Mouse (Mus musculus) cerebellum, adult 2 months (tissue): ENCODE data around the gene Ahdc1. TPM values are rescaled to one million over a fixed set of nuclear protein-coding genes. Genes with fewer than 3 reads are reported as not detected.

Experiments used
- DNase-seq, 2 experiments: peaks; one replicate each; pipeline ENCODE4 v3.0.0; 2021
- H3K27ac ChIP-seq: fragments of 200-500 bp; 2 replicates; pipeline ENCODE4 v1.5.1; 2012; ENCODE audit warnings: low read length, control low read depth, inconsistent platforms; ENCODE audit not compliant: insufficient read depth
- H3K27me3 ChIP-seq: fragments of 200-500 bp; 2 replicates; pipeline ENCODE4 v1.6.1; 2012; ENCODE audit warnings: inconsistent platforms, mild to moderate bottlenecking, low read length, moderate library complexity; ENCODE audit not compliant: control insufficient read depth, insufficient read depth
- H3K4me1 ChIP-seq: fragments of 200-500 bp; 2 replicates; pipeline ENCODE4 v1.6.1; 2011; ENCODE audit warnings: low read length; ENCODE audit not compliant: control insufficient read depth, insufficient read depth
- H3K4me3 ChIP-seq: fragments of 200-500 bp; replicated peaks from 2 replicates; pipeline ENCODE3; 2011; ENCODE audit warnings: mild to moderate bottlenecking, low read depth, low read length, control low read depth; ENCODE audit not compliant: insufficient read depth
- CTCF ChIP-seq: fragments of 200-500 bp; IDR thresholded peaks from 2 replicates; pipeline ENCODE4 v1.5.1; 2011; ENCODE audit warnings: low read depth, mild to moderate bottlenecking, control low read depth, low read length, moderate library complexity, borderline replicate concordance; ENCODE audit not compliant: insufficient read depth
- POLR2A ChIP-seq: fragments of 200-500 bp; IDR thresholded peaks from 2 replicates; pipeline ENCODE4 v1.6.1; 2011; ENCODE audit warnings: low read length, control low read depth, borderline replicate concordance; ENCODE audit not compliant: insufficient read depth
- WGBS: fragments of 180-500 bp; shearing (Covaris S2); methylation state at CpG from one replicate; pipeline ENCODE4 v1.1.7; 2018; 5-methylcytosine and 5-hydroxymethylcytosine counted together
- polyA plus RNA-seq: library from polyadenylated mRNA; depleted of rRNA; stranded (reverse); fragments of >200 nt; gene quantifications from 2 replicates; pipeline ENCODE4 v1.2.3, GENCODE M21; 2012

Ahdc1 gene
- polyA plus RNA-seq, 1 experiment: 30.8 TPM

DNA sequence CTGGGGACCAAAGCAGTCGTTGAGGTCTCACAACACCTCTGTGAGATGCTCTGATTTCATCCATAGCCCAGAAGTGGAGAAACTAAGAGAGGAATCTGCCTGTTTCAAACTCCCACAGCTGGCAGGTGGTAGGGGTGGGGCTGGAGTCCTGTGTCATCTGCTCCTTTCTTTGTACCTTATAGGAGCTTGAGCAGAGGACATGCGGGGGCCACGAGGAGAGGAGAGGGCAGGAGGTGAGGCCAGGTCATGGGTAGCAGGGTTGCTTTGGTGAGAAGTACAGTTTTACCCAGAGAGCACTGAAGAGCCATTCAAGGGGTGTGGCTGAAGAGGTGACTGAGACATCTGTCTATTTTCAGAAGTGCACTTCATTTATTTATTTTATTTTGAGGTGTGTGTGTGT lies 103.7 kb downstream of the Ahdc1 start:
- Histone ChIP-seq H3K4me3 (no peak overlapping the region), H3K4me1 (peaks cover 11% of the 10 kb centered on the region), H3K27me3 (no peaks in the 10 kb centered on the region), H3K27ac (no peak overlapping the region)
- TF ChIP-seq CTCF (no peak), POLR2A (no peak)
- 93% methylated on average over 3 of the region's 3 CpGs for WGBS
- no peak for DNase-seq

DNA sequence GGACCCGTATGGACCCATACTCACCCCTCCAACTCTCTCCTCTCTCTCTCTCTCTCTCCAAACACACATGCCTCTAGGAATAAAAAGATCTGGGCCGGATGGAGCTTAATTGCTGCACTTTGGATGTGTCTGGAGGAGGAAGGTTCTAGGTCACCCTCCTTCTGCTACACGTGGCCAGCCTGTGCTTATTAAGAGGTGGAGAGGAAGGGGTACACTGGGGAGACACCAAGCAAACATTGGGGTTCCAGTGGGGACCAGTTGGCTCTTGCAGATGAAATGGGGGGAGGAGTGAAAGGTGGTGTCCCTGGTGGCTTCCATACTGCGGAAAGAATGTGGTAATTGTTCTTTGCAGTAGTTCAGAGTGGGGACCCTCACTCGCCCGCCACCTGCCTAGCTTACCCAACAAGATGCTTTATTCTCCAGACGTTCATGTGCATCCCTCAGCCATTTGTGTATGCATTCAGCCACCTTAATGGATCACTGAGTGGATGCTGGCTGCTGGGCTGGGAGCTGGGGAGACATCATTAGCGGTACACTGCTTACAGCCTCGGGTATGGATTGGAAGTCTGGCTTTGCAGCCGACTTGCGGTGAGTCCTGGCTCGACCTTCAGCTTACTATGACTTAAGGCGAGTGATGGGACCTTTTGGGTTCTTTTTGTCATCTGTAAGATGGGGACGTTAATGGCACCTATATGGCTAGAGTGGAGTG lies 104.8 kb downstream of the Ahdc1 start:
- no peak for TF ChIP-seq POLR2A
- TF ChIP-seq CTCF: no peak
- Histone ChIP-seq H3K4me3 (no peak overlapping the region), H3K27me3 (no peaks in the 10 kb centered on the region), H3K4me1 (peaks cover 11% of the 10 kb centered on the region), H3K27ac (no peak overlapping the region)
- DNase-seq: no peak
- WGBS: 86% methylated on average over 14 of the region's 14 CpGs

DNA sequence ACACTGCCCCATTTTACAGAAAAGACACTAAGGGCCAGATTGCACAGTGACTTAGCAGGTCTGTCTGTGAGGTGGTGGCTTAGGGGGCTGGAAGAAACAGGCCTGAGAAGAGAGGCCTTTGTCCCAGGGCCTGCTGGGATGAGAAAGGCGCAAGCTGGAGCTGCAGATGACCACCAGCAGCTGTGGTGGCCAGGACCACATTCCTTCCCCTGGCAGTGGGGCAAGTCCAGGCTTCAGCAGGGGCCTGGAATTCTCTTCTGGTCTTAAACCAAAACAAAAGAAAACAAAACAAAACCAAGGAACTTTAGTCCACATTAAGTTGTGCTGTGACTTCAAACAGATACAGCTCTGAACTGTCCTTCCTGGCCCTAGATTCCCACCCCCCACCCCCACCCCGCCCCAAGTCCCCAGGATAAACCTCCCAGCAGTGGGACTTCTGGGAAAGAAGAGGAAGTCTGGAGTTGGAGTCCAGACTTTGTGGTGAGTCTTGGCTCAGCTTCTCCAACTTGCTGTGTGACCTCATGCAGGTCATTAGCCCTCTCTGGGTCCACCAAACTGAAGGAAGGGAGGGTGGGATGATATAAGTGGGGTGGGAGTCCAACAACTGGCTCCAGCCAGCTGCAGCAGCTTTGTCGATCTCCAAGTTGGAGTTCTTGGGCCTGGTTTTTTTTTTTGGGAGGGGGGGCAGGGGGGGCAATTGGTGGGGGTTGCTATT lies 105.9 kb downstream of the Ahdc1 start:
- no peaks in the 10 kb centered on the region for H3K27me3 ChIP-seq

DNA sequence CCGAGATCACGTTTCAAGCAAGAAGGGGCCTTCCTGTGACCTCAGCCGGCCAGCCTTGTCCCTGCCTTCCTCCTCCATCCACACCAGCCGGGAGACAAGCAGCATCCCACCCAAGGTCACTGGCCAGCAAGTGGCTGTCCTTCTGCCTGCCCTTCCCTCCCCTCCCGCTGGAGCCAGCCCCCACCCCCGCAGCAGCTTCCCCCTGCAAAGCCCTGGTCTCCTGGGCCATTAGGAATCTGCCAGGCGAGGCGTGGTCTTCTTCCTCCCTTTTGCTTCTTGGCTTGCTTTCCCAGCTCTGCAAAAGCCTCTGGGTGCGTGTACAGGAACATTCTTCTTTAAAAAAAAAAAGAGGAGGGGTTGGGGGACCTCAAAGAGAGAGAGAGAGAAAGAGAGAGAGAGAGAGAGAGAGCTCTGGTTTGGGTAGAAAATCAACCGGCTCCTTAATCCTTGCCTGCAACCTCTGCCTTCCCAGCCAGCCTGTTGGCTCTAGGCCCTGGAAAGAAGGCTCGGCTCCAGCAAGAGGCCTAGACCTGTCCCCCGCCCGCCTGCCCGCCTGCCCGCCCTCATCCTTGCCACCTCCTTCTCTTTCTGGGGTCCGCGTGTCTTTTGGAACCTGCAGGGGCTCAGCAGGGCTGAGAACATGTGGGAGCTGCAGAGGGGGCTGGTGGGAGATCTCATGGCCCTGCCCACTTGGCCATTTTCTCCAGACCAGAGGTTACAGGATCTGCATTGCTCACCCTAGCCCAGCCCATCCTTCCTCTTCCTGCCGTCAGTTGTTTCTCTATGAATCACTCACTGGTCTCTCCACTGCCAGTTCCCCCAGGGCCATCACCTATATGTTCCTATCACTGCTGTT lies 106.7 kb downstream of the Ahdc1 start:
- H3K27ac ChIP-seq: peak overlapping the region; percentile 28; the same call in 1 of the 2 replicates
- peak; percentile 74 to 76 for DNase-seq
- 11% methylated on average over 18 of the region's 18 CpGs for WGBS
- H3K4me3 ChIP-seq: no peak overlapping the region
- no peaks in the 10 kb centered on the region for H3K27me3 ChIP-seq
- peaks cover 11% of the 10 kb centered on the region for H3K4me1 ChIP-seq
- TF ChIP-seq CTCF (no peak), POLR2A (no peak)

More for the DNA sequence above, 105.9 kb downstream of the Ahdc1 start:
- WGBS: 70% methylated on average over 3 of the region's 3 CpGs
- DNase-seq: no peak
- no peak overlapping the region for H3K4me3 ChIP-seq
- no peak overlapping the region for H3K27ac ChIP-seq
- peaks cover 11% of the 10 kb centered on the region for H3K4me1 ChIP-seq
- TF ChIP-seq CTCF: no peak
- TF ChIP-seq POLR2A: no peak

DNA sequence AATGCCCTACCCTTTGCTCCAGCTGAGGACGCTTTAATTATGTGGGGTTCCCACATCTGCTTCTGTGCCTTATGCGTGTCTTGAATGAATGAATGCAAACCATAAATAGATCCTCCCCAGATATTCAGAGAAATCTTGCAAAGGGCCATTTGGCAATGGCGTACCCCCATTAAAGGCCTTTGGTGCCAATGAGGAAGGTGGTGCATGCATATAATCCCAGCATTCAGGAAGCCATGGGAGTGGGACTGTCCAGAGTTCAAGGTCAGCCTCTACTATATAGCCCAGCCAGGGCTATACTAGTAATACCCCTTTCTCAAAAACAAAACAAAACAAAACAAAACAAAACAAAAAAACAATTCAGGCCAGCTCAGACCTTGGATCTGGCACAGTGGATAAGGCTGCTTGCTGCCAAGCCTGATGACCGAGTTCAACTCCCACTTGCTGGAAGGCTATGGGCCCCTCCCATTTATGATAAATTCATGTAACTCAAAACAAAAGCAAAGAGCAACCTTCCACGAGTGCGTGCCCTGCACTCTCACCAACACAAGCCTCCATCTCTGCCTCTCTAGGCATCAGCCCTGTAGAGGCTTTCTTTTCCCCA lies 107.8 kb downstream of the Ahdc1 start:
- no peak overlapping the region for H3K4me3 ChIP-seq
- no peak for DNase-seq
- TF ChIP-seq CTCF (no peak), POLR2A (no peak)
- WGBS: 82% methylated on average over 6 of the region's 6 CpGs
- H3K27ac ChIP-seq: no peak overlapping the region
- H3K27me3 ChIP-seq: no peaks in the 10 kb centered on the region
- peaks cover 11% of the 10 kb centered on the region for H3K4me1 ChIP-seq

DNA sequence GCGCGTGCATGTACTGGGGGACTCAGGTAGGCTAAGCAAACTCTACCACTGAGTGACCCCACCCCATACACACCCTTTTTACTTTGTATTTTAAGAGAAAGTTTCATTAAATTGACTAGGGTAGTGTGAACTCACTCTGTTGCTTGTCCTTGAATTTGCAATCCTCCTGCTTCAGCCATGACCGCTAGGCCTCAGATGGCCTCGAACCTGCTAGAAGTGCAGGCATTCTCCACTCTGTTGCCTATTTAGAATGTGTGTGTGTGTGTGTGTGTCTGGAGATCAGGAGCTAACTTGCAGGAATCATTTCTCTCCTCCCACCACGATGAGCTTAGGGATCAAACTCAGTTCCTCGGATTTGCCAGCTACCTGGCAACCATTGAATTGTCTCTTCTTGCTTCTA lies 108.5 kb downstream of the Ahdc1 start:
- H3K27ac ChIP-seq: no peak overlapping the region
- no peaks in the 10 kb centered on the region for H3K27me3 ChIP-seq
- H3K4me3 ChIP-seq: no peak overlapping the region
- peaks cover 11% of the 10 kb centered on the region for H3K4me1 ChIP-seq
- no peak for TF ChIP-seq CTCF
- TF ChIP-seq POLR2A: no peak
- DNase-seq: no peak
- WGBS: 92% methylated on average over 6 of the region's 6 CpGs

DNA sequence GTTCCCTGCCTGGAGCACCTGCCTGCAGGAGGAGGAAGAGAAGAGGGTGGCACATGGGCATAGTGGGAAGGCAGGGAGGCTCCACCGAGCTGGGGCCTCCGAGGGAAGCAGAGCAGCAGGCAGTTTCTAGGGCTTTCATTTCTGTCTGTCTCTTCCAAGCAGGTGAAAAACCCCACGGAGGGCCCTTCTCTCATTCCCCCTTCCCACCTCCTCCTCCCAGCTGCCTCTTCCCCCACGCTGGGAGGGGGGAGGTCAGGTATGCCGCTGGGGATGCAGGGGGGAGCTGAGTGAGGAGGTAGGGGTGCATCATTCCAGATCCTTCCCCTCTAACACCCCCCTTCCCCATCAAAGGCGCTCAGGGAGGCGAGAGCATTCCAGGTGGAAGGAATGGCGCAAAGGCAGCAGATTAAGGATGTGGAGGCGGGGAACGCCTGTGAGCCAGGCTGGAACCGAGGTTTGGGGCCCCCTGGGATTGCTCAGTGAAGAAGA lies 109.8 kb downstream of the Ahdc1 start:
- 34% methylated on average over 11 of the region's 11 CpGs for WGBS
- DNase-seq: no peak
- Histone ChIP-seq H3K4me1 (peaks cover 11% of the 10 kb centered on the region), H3K27me3 (no peaks in the 10 kb centered on the region), H3K4me3 (no peak overlapping the region), H3K27ac (no peak overlapping the region)
- no peak for TF ChIP-seq POLR2A
- TF ChIP-seq CTCF: no peak
